Mouse (Mus musculus) heart, embryonic 13.5 days (tissue): ENCODE data around the gene Pla2g2f. TPM values are rescaled to one million over a fixed set of nuclear protein-coding genes. Genes with fewer than 3 reads are reported as not detected.

Experiments
- ATAC-seq: fragments of 200-750 bp; cut with Nextera tagmentation; 2 replicates; pipeline ENCODE4 v1.8.0; 2017; ENCODE audit warnings: moderate TSS enrichment; ENCODE audit not compliant: insufficient number of reproducible peaks, low FRiP score, low TSS enrichment; ENCODE audit errors: extremely low read depth
- H3K27ac ChIP-seq: fragments of 300-500 bp; sonication (generic); replicated peaks from 2 replicates; pipeline ENCODE4 v1.5.1; 2015; ENCODE audit warnings: moderate library complexity, mild to moderate bottlenecking, inconsistent platforms
- H3K27me3 ChIP-seq: fragments of 300-500 bp; sonication (generic); replicated peaks from 2 replicates; pipeline ENCODE4 v1.6.1; 2015; ENCODE audit warnings: mild to moderate bottlenecking, inconsistent platforms
- H3K36me3 ChIP-seq: fragments of 300-500 bp; sonication (generic); 2 replicates; pipeline ENCODE4 v1.6.1; 2015; ENCODE audit warnings: mild to moderate bottlenecking, inconsistent platforms
- H3K4me1 ChIP-seq: fragments of 300-500 bp; sonication (generic); 2 replicates; pipeline ENCODE4 v1.6.1; 2015; ENCODE audit warnings: inconsistent platforms
- H3K4me2 ChIP-seq: fragments of 300-500 bp; sonication (generic); 2 replicates; pipeline ENCODE4 v1.6.1; 2015; ENCODE audit warnings: inconsistent platforms, mild to moderate bottlenecking, moderate library complexity
- H3K4me3 ChIP-seq: fragments of 300-500 bp; sonication (generic); 2 replicates; pipeline ENCODE4 v1.5.1; 2015; ENCODE audit warnings: moderate library complexity, mild to moderate bottlenecking, inconsistent platforms
- H3K9ac ChIP-seq: fragments of 300-500 bp; sonication (generic); 2 replicates; pipeline ENCODE4 v1.6.1; 2015; ENCODE audit warnings: inconsistent platforms, mild to moderate bottlenecking, moderate library complexity
- H3K9me3 ChIP-seq: fragments of 300-500 bp; sonication (generic); 2 replicates; pipeline ENCODE4 v1.6.1; 2016; ENCODE audit warnings: inconsistent platforms
- WGBS: fragments of 180-500 bp; shearing (Covaris S2); methylation state at CpG from one replicate; pipeline ENCODE4 v1.1.7; 2015; ENCODE audit warnings: mixed read lengths; 5-methylcytosine and 5-hydroxymethylcytosine counted together
- polyA plus RNA-seq: library from polyadenylated mRNA; unstranded; fragments of >200 nt; fragmentation: Nextera tagmentation; extraction: Ambion mirVana; gene quantifications from 2 replicates; pipeline ENCODE4 v1.2.1, GENCODE M21; 2015

The Pla2g2f gene
- polyA plus RNA-seq = not detected in 2 replicates

DNA sequence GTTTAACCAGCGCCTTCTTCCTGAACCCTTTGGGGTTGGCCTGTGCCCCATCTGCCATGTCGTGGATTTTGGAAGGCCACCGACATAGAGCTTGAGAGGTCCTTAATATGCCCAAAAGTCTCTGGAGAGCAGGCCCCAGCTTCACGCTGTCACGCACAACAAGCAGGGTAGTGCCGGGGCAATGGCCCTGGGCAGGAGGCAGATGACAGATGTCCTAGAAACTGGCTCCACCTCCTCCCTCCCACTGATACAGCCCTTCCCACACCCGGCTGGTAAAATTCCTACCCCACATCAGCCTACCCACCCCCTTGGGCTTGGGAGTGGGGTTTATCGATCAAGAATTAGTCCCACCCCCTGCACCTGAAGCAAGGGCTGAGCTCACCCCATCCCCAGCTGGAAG, at the start of gene Pla2g2f:
Pla2g2f (minus strand) TSS at position 211 of the 400 bp plus-strand sequence.
- peaks cover 11% of the 10 kb centered on the region for H3K4me1 ChIP-seq
- no peak within 1 kb of the TSS for H3K9ac ChIP-seq
- H3K4me2 ChIP-seq = no peak within 1 kb of the TSS
- no peak for ATAC-seq
- H3K27me3 ChIP-seq = no peaks in the 10 kb centered on the region
- H3K36me3 ChIP-seq = no peaks in the 10 kb centered on the region
- no peaks in the 10 kb centered on the region for H3K9me3 ChIP-seq
- 78% methylated on average over 8 of the region's 8 CpGs for WGBS
- H3K4me3 ChIP-seq = no peak within 1 kb of the TSS
- H3K27ac ChIP-seq = no peak within 1 kb of the TSS

DNA sequence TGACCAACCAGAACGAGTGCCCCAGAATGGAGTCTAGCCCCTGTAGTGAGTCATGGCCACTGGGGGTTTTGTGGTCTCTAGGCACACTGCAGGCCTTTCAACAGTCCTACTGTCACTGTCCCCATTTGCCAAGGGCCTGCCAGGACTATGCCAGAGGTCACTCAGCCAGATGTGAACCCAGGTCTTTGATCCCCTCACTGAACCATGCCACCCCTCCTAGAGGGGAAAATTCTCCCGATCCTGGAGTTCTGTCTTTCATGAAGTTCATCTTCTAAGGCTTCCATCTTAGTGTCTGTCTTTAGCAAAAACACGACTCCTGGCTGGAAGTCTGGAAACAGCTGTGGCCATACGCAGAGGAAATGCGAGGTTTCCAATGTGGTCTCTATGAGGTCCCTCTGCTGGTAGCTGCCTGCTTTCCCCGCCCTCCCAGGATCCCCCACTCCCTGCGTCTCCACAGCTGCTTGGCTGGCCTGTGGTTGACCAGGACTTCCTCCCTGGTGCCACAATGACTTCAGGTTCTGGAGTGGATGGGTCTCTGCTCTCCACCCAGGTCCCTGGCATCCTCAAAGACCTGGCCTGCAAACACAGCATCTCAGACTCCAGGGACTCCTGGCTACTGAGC, 49.6 kb upstream of the Pla2g2f start:
- 51% methylated on average over 7 of the region's 7 CpGs for WGBS
- H3K4me2 ChIP-seq = no peak overlapping the region

DNA sequence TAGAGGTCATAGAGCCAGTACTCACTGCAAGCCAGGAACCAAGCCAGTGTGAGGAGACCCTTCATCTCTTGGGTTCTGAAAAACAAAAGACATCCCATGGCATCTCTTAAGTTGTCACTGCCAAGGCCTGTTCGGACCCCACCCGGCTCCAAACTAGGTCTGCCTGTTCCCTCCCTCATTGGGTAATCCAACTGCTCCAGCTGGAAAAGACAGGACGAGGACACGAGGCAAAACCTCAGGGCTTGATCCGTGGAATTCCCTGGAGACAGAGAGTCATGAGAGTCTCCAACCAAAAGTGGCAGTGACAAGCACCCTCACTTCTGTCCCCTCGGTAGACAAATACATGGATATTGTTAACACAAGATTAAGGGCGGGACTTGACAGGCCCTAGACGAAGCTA, 48.7 kb upstream of the Pla2g2f start:
- Histone ChIP-seq H3K27ac (no peak overlapping the region), H3K27me3 (peaks cover 44% of the 10 kb centered on the region), H3K4me1 (peaks cover 6% of the 10 kb centered on the region; the same call in 1 of the 2 replicates), H3K4me3 (no peak overlapping the region), H3K36me3 (no peaks in the 10 kb centered on the region), H3K9me3 (no peaks in the 10 kb centered on the region), H3K9ac (no peak overlapping the region), H3K4me2 (no peak overlapping the region)
- ATAC-seq = no peak
- 73% methylated on average over 8 of the region's 8 CpGs for WGBS

More for the DNA sequence above, 49.6 kb upstream of the Pla2g2f start:
- Histone ChIP-seq H3K9me3 (no peaks in the 10 kb centered on the region), H3K9ac (no peak overlapping the region), H3K27me3 (peaks cover 45% of the 10 kb centered on the region), H3K4me1 (peaks cover 6% of the 10 kb centered on the region; the same call in 1 of the 2 replicates), H3K36me3 (no peaks in the 10 kb centered on the region), H3K4me3 (no peak overlapping the region), H3K27ac (no peak overlapping the region)
- no peak for ATAC-seq

DNA sequence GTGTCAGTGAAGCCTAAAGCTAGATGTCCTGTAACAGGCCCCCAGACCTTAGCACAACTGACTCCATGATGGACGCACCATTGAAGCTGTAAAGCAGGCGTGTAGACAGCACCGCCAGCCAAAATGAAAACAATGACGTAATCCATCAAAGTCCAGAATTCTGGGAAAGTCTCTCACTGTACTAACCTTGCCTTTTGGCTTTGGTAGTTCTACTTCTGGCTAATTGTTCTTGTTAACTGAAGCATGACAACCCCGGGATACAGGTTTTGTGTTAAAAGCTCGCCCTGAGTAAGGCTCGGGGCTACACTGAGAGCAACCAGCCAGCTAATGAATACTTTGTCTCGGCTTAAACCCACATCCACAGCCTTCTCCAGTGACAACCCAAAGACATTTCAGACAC, 47.8 kb upstream of the Pla2g2f start:
- Histone ChIP-seq H3K4me3 (no peak overlapping the region), H3K9ac (no peak overlapping the region), H3K27me3 (peaks cover 44% of the 10 kb centered on the region), H3K4me2 (no peak overlapping the region), H3K36me3 (no peaks in the 10 kb centered on the region), H3K27ac (no peak overlapping the region), H3K4me1 (peaks cover 9% of the 10 kb centered on the region; the same call in 1 of the 2 replicates), H3K9me3 (no peaks in the 10 kb centered on the region)
- ATAC-seq = no peak
- WGBS = 72% methylated on average over 8 of the region's 8 CpGs

DNA sequence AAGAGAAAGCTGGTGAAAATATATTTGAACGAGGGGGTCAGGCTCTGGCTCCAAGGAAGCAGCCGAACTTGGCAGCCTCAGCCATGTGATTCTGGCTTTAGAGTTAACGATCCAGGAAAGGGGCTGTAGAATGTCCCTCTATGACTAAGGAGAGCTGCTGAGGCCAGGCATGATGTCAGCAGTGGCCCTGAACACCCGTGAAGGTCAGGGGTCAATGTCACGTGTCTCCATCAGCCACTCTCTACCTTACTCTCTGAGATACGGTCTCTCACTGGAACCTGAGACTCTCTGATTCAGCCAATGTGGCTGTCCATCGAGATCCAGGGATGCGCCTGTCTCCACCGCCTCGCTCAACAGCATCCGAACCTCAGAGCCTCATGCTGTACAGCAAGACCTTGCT, 45.5 kb upstream of the Pla2g2f start:
- Histone ChIP-seq H3K27me3 (peaks cover 25% of the 10 kb centered on the region), H3K27ac (no peak overlapping the region), H3K4me1 (peaks cover 9% of the 10 kb centered on the region), H3K36me3 (no peaks in the 10 kb centered on the region), H3K9ac (no peak overlapping the region), H3K4me2 (no peak overlapping the region), H3K4me3 (no peak overlapping the region), H3K9me3 (no peaks in the 10 kb centered on the region)
- 76% methylated on average over 11 of the region's 11 CpGs for WGBS
- ATAC-seq = no peak

DNA sequence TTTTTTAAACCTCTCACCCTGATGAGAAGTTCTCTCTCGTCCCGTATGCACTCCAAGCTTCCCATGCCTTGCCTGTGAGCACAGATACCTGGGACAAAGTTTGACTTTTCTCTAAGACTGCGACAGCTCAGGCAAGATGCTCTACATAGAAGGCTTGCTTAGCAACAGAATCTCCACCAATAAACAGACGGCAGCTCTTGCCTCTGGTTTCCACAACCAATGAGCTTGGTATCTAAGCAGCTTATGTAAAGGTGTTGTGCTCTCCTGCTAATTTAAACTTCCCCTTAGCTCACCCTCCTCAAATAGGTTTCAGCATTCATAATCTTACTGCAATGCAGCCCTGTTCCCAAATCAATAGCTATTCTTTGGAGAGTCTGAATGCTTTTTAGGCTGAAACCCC, 44.2 kb upstream of the Pla2g2f start:
- peaks cover 25% of the 10 kb centered on the region for H3K27me3 ChIP-seq
- no peaks in the 10 kb centered on the region for H3K36me3 ChIP-seq
- H3K9ac ChIP-seq = no peak overlapping the region
- no peak for ATAC-seq
- peaks cover 9% of the 10 kb centered on the region for H3K4me1 ChIP-seq
- no peaks in the 10 kb centered on the region for H3K9me3 ChIP-seq
- H3K4me2 ChIP-seq = no peak overlapping the region
- 76% methylated on average over 4 of the region's 4 CpGs for WGBS
- no peak overlapping the region for H3K4me3 ChIP-seq
- H3K27ac ChIP-seq = no peak overlapping the region

DNA sequence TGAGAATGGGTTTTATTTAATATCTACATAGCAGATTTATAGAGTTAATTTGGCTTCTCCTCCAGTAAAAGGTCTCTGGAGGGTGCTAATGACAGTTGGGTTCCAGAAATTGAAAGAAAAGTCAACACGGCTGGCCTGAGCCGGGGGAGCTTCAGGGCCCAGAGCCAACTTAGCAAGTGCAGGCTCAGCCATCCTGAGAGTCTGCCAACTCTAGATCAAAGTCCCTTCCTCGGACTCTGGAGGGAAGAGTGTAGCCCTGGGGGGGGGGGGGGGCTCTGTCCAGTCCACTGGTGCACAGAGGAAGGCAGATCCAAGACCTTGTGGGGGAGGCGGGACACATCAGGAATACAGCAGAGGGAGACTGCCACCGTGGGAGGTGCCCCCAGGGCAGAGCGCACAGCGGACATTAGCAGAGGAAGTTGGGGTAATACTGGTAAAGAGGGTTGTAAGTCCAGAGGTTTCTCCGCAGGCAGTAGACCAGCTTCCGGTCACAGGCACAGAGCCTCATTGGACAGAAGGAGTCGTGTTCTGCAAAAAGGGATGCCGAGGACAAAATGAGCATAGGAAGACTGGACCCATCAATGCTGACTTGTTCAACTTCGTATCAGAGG, 42.8 kb upstream of the Pla2g2f start:
- peaks cover 9% of the 10 kb centered on the region for H3K4me1 ChIP-seq
- no peak overlapping the region for H3K4me3 ChIP-seq
- ATAC-seq = no peak
- H3K9me3 ChIP-seq = no peaks in the 10 kb centered on the region
- no peak overlapping the region for H3K4me2 ChIP-seq
- no peak overlapping the region for H3K9ac ChIP-seq
- H3K36me3 ChIP-seq = no peaks in the 10 kb centered on the region
- H3K27ac ChIP-seq = no peak overlapping the region
- peaks cover 25% of the 10 kb centered on the region for H3K27me3 ChIP-seq
- 63% methylated on average over 12 of the region's 12 CpGs for WGBS

DNA sequence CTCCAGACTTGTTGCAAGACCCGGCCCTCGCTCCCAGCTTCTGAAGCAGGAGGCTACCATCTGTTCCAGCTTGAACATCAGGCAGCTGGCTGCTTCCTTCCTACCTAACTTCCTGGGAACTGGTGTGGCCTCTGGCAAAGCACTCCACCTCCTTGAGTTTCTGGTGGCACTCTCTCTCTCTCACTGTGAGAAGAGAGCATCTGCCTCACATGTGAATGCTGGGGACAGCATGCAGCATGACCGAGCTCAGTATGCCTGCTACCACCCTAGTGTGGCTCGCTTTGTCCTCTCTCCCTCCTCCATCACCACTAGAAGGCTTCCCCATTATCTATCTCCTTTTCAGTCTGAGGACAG, 39.8 kb upstream of the Pla2g2f start:
- no peak overlapping the region for H3K27ac ChIP-seq
- H3K4me2 ChIP-seq = no peak overlapping the region
- no peak overlapping the region for H3K4me3 ChIP-seq
- H3K36me3 ChIP-seq = no peaks in the 10 kb centered on the region
- 58% methylated on average over 4 of the region's 4 CpGs for WGBS
- H3K9ac ChIP-seq = no peak overlapping the region
- peaks cover 9% of the 10 kb centered on the region for H3K4me1 ChIP-seq
- peaks cover 20% of the 10 kb centered on the region for H3K27me3 ChIP-seq
- no peaks in the 10 kb centered on the region for H3K9me3 ChIP-seq
- no peak for ATAC-seq

DNA sequence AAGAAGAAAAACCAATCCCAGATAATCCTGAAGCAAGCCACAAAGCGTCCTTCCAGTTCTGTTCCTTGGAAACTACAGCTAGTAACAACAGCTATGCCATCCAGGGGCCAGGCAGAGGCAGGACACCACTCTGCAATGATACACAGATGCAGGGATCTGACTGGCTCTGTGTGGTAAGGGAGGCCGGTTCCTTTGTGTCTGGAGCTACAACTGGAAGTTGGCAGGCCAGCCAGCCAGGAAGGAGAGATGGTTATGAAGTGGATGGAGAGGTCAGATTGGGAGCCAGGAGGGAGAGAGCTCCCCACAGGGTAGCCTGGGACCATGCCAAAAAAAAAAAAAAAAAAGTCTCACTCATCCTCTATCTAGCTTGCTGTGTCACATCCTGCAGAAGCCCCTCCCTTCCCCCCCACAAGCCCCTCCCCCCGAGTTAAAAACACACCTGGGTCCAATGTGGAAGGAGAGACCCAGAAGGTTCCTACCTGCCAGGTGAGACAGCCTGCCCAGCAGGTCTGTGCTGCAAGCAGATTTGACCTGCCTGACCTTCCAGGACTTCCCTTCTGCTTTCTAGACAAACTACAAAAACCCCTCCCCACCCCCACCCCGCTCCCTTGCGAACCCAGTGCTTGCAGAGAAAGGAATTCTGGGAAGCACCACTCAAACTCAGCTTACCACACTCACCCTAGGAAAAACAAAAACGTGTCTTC, 39.2 kb upstream of the Pla2g2f start:
- Histone ChIP-seq H3K27ac (no peak overlapping the region), H3K36me3 (no peaks in the 10 kb centered on the region), H3K27me3 (peaks cover 18% of the 10 kb centered on the region), H3K4me2 (no peak overlapping the region), H3K9ac (no peak overlapping the region), H3K9me3 (no peaks in the 10 kb centered on the region), H3K4me1 (peaks cover 9% of the 10 kb centered on the region), H3K4me3 (no peak overlapping the region)
- ATAC-seq = no peak
- WGBS = 40% methylated on average over 6 of the region's 6 CpGs

DNA sequence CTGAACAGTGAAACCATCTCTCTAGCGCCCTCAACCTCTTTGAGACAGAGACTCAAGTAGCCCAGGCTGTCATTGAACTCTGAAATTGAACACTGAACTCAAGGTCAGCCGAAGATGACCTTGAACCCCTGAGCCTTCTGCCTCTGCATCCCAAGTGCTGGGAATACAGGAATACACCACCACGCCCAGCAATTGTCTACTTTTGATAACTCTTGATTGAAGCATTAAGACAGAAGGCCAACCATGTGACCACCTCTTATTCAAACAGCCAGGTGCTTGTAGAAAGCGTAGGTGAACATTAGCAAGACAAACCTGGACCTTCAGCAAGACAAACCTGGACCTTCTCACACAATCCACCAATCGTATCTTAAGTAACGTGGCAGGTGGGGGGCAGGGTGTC, 36.9 kb upstream of the Pla2g2f start:
- Histone ChIP-seq H3K36me3 (no peaks in the 10 kb centered on the region), H3K27ac (no peak overlapping the region), H3K27me3 (peaks cover 24% of the 10 kb centered on the region), H3K9ac (no peak overlapping the region), H3K4me1 (no peaks in the 10 kb centered on the region), H3K4me3 (no peak overlapping the region), H3K4me2 (no peak overlapping the region), H3K9me3 (no peaks in the 10 kb centered on the region)
- WGBS = 80% methylated on average over 6 of the region's 6 CpGs
- no peak for ATAC-seq

DNA sequence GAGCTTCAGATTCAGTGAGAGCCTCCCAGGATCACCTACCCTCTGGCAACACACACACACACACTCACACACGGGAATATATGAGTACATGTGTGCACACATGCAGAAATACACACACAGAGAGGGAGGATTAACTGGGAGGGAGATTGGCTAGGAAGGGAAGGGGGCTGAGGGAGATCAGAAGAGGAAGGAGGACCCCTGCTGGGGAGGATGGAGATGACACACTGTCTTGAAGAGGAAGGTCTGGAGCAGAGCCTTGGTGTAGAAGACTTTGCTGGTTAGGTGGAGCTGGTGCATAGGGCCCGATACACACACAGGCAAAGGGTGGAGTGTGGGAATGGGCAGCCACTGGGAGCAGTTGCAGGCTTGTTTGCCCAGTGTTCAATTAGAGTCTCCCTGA, 35.9 kb upstream of the Pla2g2f start:
- H3K4me2 ChIP-seq = no peak overlapping the region

More for the DNA sequence above, 35.9 kb upstream of the Pla2g2f start:
- ATAC-seq = no peak
- Histone ChIP-seq H3K9me3 (no peaks in the 10 kb centered on the region), H3K27ac (no peak overlapping the region), H3K4me3 (no peak overlapping the region), H3K27me3 (peaks cover 32% of the 10 kb centered on the region), H3K36me3 (no peaks in the 10 kb centered on the region), H3K4me1 (no peaks in the 10 kb centered on the region), H3K9ac (no peak overlapping the region)
- 43% methylated on average over 2 of the region's 2 CpGs for WGBS
